Mouse (Mus musculus) right cerebral cortex, adult 2 months (tissue): ENCODE results near the gene Urgcp.

Source experiments
- DNase-seq, 2 experiments: peaks; one replicate each; pipeline ENCODE4 v3.0.0; 2021 to 2022; ENCODE audit warnings: low spot score in 2 of 2

Urgcp gene

GRCm38 (mm10) chr11:5715179-5715578 is 47.0 kb downstream of the Urgcp start:
- DNase-seq: no peak

GRCm38 (mm10) chr11:5707530-5708353 is 54.4 kb downstream of the Urgcp start:
- DNase-seq: peak; percentile 84 to 85

GRCm38 (mm10) chr11:5706874-5707529 is 55.2 kb downstream of the Urgcp start:
- DNase-seq: peak; percentile 52 to 53

GRCm38 (mm10) chr11:5705972-5706371 is 56.2 kb downstream of the Urgcp start:
- no peak for DNase-seq

- no peak for DNase-seq
Measured at GRCm38 (mm10) chr11:5703341-5703740, 58.8 kb downstream of the Urgcp start.

- no peak for DNase-seq
Measured at GRCm38 (mm10) chr11:5702957-5703332, 59.2 kb downstream of the Urgcp start.

- no peak for DNase-seq
Measured at GRCm38 (mm10) chr11:5702271-5702956, 59.8 kb downstream of the Urgcp start.

GRCm38 (mm10) chr11:5701821-5702220 is 60.4 kb downstream of the Urgcp start:
- no peak for DNase-seq

- no peak for DNase-seq
Measured at GRCm38 (mm10) chr11:5701300-5701699, 60.9 kb downstream of the Urgcp start.

- DNase-seq: no peak
Measured at GRCm38 (mm10) chr11:5700808-5701207, 61.4 kb downstream of the Urgcp start.

GRCm38 (mm10) chr11:5691775-5692174 is 70.4 kb downstream of the Urgcp start:
- DNase-seq: peak; percentile 61 to 67

GRCm38 (mm10) chr11:5684283-5684682 is 77.9 kb downstream of the Urgcp start:
- no peak for DNase-seq

GRCm38 (mm10) chr11:5682541-5682940 is 79.6 kb downstream of the Urgcp start:
- no peak for DNase-seq
